Mouse (Mus musculus) ES-Bruce4 (cell line): ENCODE measurements at regions not wholly inside any gene's neighbourhood (a gene's known extent, or its start where the extent isn't known, plus 50 kb on each side); places are given as distances from the start of the nearest gene placed in this dataset.

Experiments used
- H3K27ac ChIP-seq: 2 replicates; pipeline ENCODE4 v1.5.1; 2012; ENCODE audit warnings: low read length, inconsistent platforms; ENCODE audit not compliant: insufficient read depth
- H3K27me3 ChIP-seq: 2 replicates; pipeline ENCODE4 v1.6.1; 2012; ENCODE audit warnings: mild to moderate bottlenecking, low read length, inconsistent platforms; ENCODE audit not compliant: control insufficient read depth, poor library complexity, insufficient read depth, severe bottlenecking
- H3K36me3 ChIP-seq: 2 replicates; pipeline ENCODE4 v1.6.1; 2012; ENCODE audit warnings: inconsistent platforms, mild to moderate bottlenecking, low read length, moderate library complexity; ENCODE audit not compliant: control insufficient read depth, poor library complexity, insufficient read depth, severe bottlenecking
- H3K4me1 ChIP-seq: one replicate; pipeline ENCODE4 v1.8.1; 2011; ENCODE audit warnings: low read length; ENCODE audit not compliant: control insufficient read depth, insufficient read depth
- H3K4me3 ChIP-seq: 2 replicates; pipeline ENCODE4 v1.5.1; 2011; ENCODE audit warnings: low read depth, mild to moderate bottlenecking, low read length
- H3K9ac ChIP-seq: 2 replicates; pipeline ENCODE4 v1.6.1; 2012; ENCODE audit warnings: low read depth, mild to moderate bottlenecking, inconsistent platforms; ENCODE audit not compliant: poor library complexity, severe bottlenecking
- H3K9me3 ChIP-seq: replicated peaks from 2 replicates; pipeline ENCODE4 v1.6.1; 2012; ENCODE audit warnings: mild to moderate bottlenecking, low read length, inconsistent platforms; ENCODE audit not compliant: control insufficient read depth, poor library complexity, insufficient read depth, severe bottlenecking
- CTCF ChIP-seq: IDR thresholded peaks from one replicate; pipeline ENCODE4 v1.8.1; 2011; ENCODE audit warnings: low read depth, low read length
- EP300 ChIP-seq: IDR thresholded peaks from 2 replicates; pipeline ENCODE4 v1.6.1; 2011; ENCODE audit warnings: low read depth, low read length; ENCODE audit not compliant: insufficient read depth
- POLR2A ChIP-seq: IDR thresholded peaks from one replicate; pipeline ENCODE4 v1.8.1; 2011; ENCODE audit warnings: low read length; ENCODE audit not compliant: insufficient read depth

DNA sequence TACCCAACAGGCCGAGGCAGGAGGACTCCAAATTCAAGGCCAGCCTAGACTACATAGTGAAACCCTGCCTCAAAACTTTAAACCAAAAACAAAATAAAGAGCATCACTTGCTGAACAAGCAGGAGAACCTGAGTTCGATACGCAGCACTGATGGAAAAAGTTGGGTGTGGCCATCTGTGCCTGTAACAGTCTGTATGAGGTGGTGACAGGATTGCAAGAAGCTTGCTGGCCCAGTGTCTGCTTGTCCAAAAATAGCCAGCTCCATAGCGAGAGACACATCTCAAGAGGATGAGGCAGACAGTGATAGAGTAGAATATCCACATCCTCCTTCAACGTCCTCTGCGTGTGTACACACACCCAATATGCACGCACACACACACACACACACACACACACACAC is 261.9 kb upstream of the Foxq1 start:
- Histone ChIP-seq H3K9me3 (no peaks in the 10 kb centered on the region), H3K27ac (no peak overlapping the region), H3K9ac (no peak overlapping the region), H3K27me3 (no peaks in the 10 kb centered on the region), H3K4me3 (no peak overlapping the region), H3K36me3 (no peaks in the 10 kb centered on the region), H3K4me1 (peaks cover 8% of the 10 kb centered on the region)
- TF ChIP-seq CTCF (no peak), POLR2A (no peak), EP300 (no peak)

DNA sequence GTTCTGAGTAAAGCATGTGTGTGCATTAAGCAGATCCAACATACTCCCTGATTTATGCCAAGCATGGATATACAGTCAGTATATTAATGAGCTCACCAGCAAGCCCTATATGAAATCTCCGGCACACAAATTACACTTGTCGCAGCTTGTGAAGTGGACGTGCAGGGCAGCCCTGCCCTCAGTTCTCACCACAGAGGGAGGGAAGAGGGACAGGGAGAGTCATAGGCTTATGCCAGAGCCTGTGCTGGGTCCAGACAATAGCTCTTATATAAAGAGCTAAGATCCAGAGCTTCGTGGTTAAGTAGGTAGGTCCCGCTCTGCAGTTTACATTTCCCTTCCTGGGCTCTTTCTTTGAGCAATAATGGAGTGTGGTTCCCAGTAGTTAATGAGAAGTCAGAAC is 252.7 kb upstream of the Foxq1 start:
- Histone ChIP-seq H3K4me1 (no peaks in the 10 kb centered on the region), H3K27me3 (no peaks in the 10 kb centered on the region), H3K36me3 (no peaks in the 10 kb centered on the region), H3K9ac (no peak overlapping the region), H3K4me3 (no peak overlapping the region), H3K9me3 (no peaks in the 10 kb centered on the region), H3K27ac (no peak overlapping the region)
- TF ChIP-seq EP300, result no peak
- TF ChIP-seq CTCF, result no peak
- TF ChIP-seq POLR2A, result no peak

DNA sequence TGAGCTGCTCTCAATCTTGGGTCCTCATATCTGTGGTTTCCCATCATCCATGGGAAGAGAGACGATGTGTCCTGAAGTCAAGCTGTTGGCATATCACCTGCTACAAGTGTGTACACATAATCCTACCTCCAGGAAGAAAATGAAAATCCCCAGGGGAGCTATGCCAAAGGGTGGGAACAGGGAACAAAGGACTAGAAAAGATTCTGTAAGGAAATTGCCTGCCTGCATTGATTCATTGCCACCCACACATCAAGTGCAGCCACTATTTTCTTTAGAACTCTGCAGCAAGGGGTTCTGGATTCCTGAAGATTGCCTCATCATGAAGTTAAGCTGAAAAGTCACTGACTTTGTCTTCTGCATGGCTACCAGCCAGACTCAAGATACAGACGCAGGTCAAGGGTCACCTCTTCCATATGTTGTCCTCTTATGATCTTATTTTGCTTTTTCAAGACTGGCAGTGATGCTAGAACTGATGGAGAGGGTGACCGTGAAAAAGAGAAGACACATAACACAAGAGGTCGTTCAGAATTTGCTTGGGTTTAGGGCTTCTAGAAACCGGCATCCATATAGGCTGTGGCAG is 251.6 kb upstream of the Foxq1 start:
- Histone ChIP-seq H3K4me3 (no peak overlapping the region), H3K36me3 (no peaks in the 10 kb centered on the region), H3K9me3 (no peaks in the 10 kb centered on the region), H3K27me3 (no peaks in the 10 kb centered on the region), H3K4me1 (no peaks in the 10 kb centered on the region), H3K9ac (no peak overlapping the region), H3K27ac (no peak overlapping the region)
- TF ChIP-seq POLR2A (no peak), EP300 (no peak), CTCF (no peak)

DNA sequence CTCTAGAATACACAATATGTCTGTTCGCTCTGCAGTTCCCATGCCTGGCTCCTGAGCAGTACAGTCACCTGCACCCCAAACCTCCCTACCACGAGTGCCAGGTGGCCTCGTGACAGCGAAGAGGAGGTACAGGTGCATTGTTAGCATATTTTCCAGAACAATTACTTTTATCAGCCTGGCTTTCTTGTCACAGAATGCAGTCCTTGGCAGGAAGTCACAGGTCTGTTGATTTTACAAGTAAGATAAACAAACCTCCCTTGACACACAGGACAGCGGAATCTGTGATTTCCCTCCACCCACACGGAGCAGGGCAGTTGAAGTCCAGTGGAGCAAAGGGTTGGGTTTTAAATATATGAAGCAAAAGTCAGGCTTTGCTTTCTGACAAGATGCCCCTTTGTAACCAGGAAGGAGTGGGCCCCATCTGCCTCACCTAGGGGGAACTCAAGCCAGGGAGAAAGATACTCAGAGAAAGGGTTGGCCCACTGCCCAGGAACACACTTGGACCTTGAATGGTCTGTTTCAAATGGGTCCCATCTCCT is 246.8 kb upstream of the Foxq1 start:
- no peak overlapping the region for H3K9ac ChIP-seq
- no peaks in the 10 kb centered on the region for H3K27me3 ChIP-seq
- TF ChIP-seq EP300 (no peak), POLR2A (no peak), CTCF (no peak)
- no peaks in the 10 kb centered on the region for H3K36me3 ChIP-seq
- no peak overlapping the region for H3K4me3 ChIP-seq
- no peaks in the 10 kb centered on the region for H3K9me3 ChIP-seq
- H3K4me1 ChIP-seq, result no peaks in the 10 kb centered on the region
- H3K27ac ChIP-seq, result no peak overlapping the region

DNA sequence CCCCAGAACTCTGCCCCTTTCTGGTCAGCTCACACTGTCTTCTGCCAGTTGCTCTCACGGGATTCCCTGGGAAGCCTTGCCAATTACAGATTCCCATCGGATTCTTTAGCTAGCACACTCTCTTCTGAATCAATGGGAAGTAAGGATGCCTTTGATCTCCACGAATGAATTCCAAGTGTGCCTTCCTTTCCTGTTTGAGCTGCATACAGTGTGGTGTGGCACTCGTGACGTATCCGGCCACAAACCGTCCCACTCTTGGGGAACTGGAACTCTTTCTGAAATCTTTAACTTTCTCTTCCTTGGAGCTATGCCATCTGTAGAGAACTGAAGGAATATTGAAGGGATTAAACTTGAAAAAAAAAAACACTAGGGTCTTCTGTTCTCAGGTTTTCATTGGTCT is 243.2 kb upstream of the Foxq1 start:
- Histone ChIP-seq H3K27ac (no peak overlapping the region), H3K4me3 (no peak overlapping the region), H3K4me1 (no peaks in the 10 kb centered on the region), H3K9ac (no peak overlapping the region), H3K36me3 (no peaks in the 10 kb centered on the region), H3K9me3 (no peaks in the 10 kb centered on the region), H3K27me3 (no peaks in the 10 kb centered on the region)
- TF ChIP-seq EP300, result no peak
- TF ChIP-seq POLR2A, result no peak
- no peak for TF ChIP-seq CTCF

DNA sequence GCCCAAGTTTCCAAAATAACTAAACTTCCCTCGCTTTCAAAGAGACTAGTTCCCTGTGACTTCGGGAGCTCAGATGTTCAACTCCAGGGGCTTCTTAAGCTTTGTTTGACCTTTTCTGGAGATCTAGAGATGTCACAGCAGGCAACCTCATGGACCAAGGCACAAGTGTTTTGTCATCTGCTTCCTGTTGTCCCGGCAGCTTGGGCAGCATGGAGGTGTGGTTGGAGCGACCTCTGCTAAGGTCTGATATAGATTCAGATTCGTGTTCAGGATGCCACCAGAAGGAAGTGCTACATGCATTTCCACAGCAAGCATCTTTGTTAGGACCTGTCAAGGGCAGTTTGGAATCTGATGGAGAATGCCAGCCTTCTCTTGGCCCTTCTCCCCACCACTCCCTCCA is 242.1 kb upstream of the Foxq1 start:
- no peak overlapping the region for H3K4me3 ChIP-seq
- H3K27ac ChIP-seq, result no peak overlapping the region
- no peak overlapping the region for H3K9ac ChIP-seq
- no peaks in the 10 kb centered on the region for H3K36me3 ChIP-seq
- TF ChIP-seq CTCF, result no peak
- TF ChIP-seq EP300, result no peak
- TF ChIP-seq POLR2A, result no peak
- no peaks in the 10 kb centered on the region for H3K9me3 ChIP-seq
- no peaks in the 10 kb centered on the region for H3K27me3 ChIP-seq
- no peaks in the 10 kb centered on the region for H3K4me1 ChIP-seq
